Mouse (Mus musculus) ovary, postnatal 10 days (tissue): ENCODE results near the gene Gm7137.
"Not testable (repeated sequence)": the region's sequence is repeated elsewhere in the genome, so short reads cannot be mapped to it uniquely, and the experiment has no call there.

Source experiments
- DNase-seq: peaks from one replicate; pipeline ENCODE4 v3.0.0; 2022; ENCODE audit warnings: low spot score

Gene Gm7137

GRCm38 (mm10) chr10:77787876-77788275, at the start of gene Gm7137:
Gm7137 (minus strand) TSS chr10:77788200.
- DNase-seq = not testable (repeated sequence)

GRCm38 (mm10) chr10:77835647-77836046, 47.6 kb upstream of the Gm7137 start, which contains the start of gene Krtap10-10:
Krtap10-10 (plus strand) TSS chr10:77835947.
- DNase-seq = no peak

GRCm38 (mm10) chr10:77826951-77827350, 39.0 kb upstream of the Gm7137 start, which contains the start of gene Krtap10-4:
Krtap10-4 (minus strand) TSS chr10:77827095.
- DNase-seq = no peak

GRCm38 (mm10) chr10:77819203-77819602, 31.2 kb upstream of the Gm7137 start:
- no peak for DNase-seq

- DNase-seq = no peak
Measured at GRCm38 (mm10) chr10:77818523-77818922, 30.5 kb upstream of the Gm7137 start.

GRCm38 (mm10) chr10:77815514-77815913, 27.5 kb upstream of the Gm7137 start:
- no peak for DNase-seq

GRCm38 (mm10) chr10:77814382-77814781, 26.4 kb upstream of the Gm7137 start, which contains the start of gene Gm2696:
Gm2696 (plus strand) TSS chr10:77814682.
- no peak for DNase-seq

- no peak for DNase-seq
Measured at GRCm38 (mm10) chr10:77811743-77812142, 23.7 kb upstream of the Gm7137 start, which contains the start of gene Gm9507. Gm9507 (minus strand) TSS chr10:77811843.

GRCm38 (mm10) chr10:77804095-77804494, 16.1 kb upstream of the Gm7137 start:
- no peak for DNase-seq

GRCm38 (mm10) chr10:77798921-77799508, 11.0 kb upstream of the Gm7137 start, which contains the start of gene Gm19668:
Gm19668 (minus strand) TSS chr10:77799133.
- DNase-seq = no peak

GRCm38 (mm10) chr10:77798164-77798920, 10.3 kb upstream of the Gm7137 start:
- not testable (repeated sequence) for DNase-seq

GRCm38 (mm10) chr10:77797677-77798076, 9.7 kb upstream of the Gm7137 start:
- DNase-seq = no peak

- DNase-seq = no peak
Measured at GRCm38 (mm10) chr10:77794976-77795375, 7.0 kb upstream of the Gm7137 start, which contains the start of gene Gm9639. Gm9639 (minus strand) TSS chr10:77795076.

- no peak for DNase-seq
Measured at GRCm38 (mm10) chr10:77788621-77789020, 621 bp upstream of the Gm7137 start.

- DNase-seq = not testable (repeated sequence)
Measured at GRCm38 (mm10) chr10:77783396-77783795, 4.6 kb downstream of the Gm7137 start.

- DNase-seq = not testable (repeated sequence)
Measured at GRCm38 (mm10) chr10:77782442-77782841, 5.6 kb downstream of the Gm7137 start, which contains the start of gene Gm3250. Gm3250 (minus strand) TSS chr10:77782542.

GRCm38 (mm10) chr10:77776844-77777243, 11.2 kb downstream of the Gm7137 start, which contains the start of gene Gm7138:
Gm7138 (minus strand) TSS chr10:77776944.
- DNase-seq = not testable (repeated sequence)

- not testable (repeated sequence) for DNase-seq
Measured at GRCm38 (mm10) chr10:77772142-77772541, 15.9 kb downstream of the Gm7137 start.

- not testable (repeated sequence) for DNase-seq
Measured at GRCm38 (mm10) chr10:77771225-77771624, 16.8 kb downstream of the Gm7137 start, which contains the start of gene Gm3238. Gm3238 (minus strand) TSS chr10:77771325.

- no peak for DNase-seq
Measured at GRCm38 (mm10) chr10:77769727-77770126, 18.3 kb downstream of the Gm7137 start.

- not testable (repeated sequence) for DNase-seq
Measured at GRCm38 (mm10) chr10:77759582-77759981, 28.4 kb downstream of the Gm7137 start, which contains the start of gene Gm3233. Gm3233 (minus strand) TSS chr10:77759682.

GRCm38 (mm10) chr10:77753448-77753847, 34.6 kb downstream of the Gm7137 start:
- DNase-seq = no peak
